Mouse (Mus musculus) right cerebral cortex, postnatal 14 days (tissue): ENCODE results near the gene Stc2.

Experiments used
- DNase-seq: peaks from one replicate; pipeline ENCODE4 v3.0.0; 2022

The Stc2 gene

GRCm38 (mm10) chr11:31365981-31366380, 3.9 kb downstream of the Stc2 start:
- DNase-seq = no peak

GRCm38 (mm10) chr11:31365280-31365679, 4.6 kb downstream of the Stc2 start:
- no peak for DNase-seq

GRCm38 (mm10) chr11:31362856-31363255, 7.0 kb downstream of the Stc2 start:
- no peak for DNase-seq

- no peak for DNase-seq
Observed at GRCm38 (mm10) chr11:31362330-31362729, 7.5 kb downstream of the Stc2 start.

- DNase-seq = no peak
Observed at GRCm38 (mm10) chr11:31361047-31361446, 8.8 kb downstream of the Stc2 start.

- no peak for DNase-seq
Observed at GRCm38 (mm10) chr11:31359283-31359902, 10.5 kb downstream of the Stc2 start.

GRCm38 (mm10) chr11:31358453-31358852, 11.4 kb downstream of the Stc2 start:
- no peak for DNase-seq

- DNase-seq = no peak
Observed at GRCm38 (mm10) chr11:31356866-31357265, 13.0 kb downstream of the Stc2 start.

GRCm38 (mm10) chr11:31355737-31356136, 14.1 kb downstream of the Stc2 start:
- no peak for DNase-seq

- DNase-seq = no peak
Observed at GRCm38 (mm10) chr11:31354514-31354913, 15.4 kb downstream of the Stc2 start.
